Mouse (Mus musculus): ENCODE measurements around the gene Nynrin.

Nynrin gene

DNA sequence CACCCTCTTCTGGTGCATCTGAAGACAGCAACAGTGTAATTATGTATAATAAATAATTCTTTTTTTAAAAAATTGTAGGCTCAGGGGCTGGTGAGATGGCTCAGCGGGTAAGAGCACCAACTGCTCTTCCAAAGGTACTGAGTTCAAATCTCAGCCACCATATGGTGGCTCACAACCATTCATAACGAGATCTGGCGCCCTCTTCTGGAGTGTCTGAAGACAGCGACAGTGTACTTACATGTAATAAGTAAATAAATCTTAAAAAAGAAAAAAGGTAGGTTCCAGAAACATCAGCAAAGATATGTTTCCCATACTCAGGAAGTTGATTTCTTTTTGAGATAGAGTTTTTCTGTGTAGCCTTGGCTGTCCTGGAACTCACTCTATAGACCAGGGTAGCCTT, 11.0 kb upstream of the Nynrin start:
- no peak for DNase-seq

DNA sequence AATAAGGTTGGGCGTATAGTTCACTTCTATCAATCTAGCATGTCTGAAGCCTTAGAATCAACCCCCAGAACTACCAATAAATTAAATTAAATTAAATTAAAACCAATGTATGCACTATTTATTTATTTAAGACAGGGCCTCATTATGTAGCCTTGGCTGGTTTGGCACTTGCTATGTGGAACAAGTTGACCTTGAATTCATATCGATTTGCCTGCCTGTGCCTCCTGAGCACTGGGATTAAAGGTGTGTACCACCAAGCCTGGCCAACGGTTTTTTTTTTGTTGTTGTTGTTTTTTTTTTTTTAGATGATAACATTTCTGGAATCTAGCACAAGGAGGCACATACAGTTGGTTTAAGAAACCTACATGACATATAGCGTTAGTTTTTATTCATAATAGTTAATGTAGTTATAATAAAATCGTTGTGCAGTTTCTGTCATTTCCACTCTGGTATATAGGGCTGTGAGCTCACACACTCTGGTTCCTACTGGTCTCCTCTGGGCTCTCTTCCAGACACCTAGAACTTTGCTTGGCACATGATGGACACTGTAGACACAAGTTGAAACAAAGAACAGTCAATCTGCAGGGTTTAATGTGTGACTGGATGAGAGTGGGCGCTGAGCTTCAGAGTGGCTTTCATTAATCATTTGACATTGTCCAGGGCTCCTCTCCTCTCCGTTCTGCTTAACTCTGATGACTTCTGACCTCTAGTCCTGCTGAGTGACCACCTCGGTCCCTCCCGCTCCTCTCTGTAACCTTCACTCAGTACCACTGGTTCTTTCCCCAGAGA, 8.1 kb upstream of the Nynrin start:
- DNase-seq = no peak

- DNase-seq = no peak
Observed at GRCm38 (mm10) chr14:55850885-55851284, 2.9 kb upstream of the Nynrin start.

GRCm38 (mm10) chr14:55852646-55853551, 911 bp upstream of the Nynrin start:
- DNase-seq = peak; percentile 80

GRCm38 (mm10) chr14:55854406-55855100, 743 bp downstream of the Nynrin start:
- DNase-seq = peak; percentile 53

GRCm38 (mm10) chr14:55855101-55855561, 1.3 kb downstream of the Nynrin start:
- DNase-seq = no peak

GRCm38 (mm10) chr14:55857588-55857987, 3.8 kb downstream of the Nynrin start:
- DNase-seq = no peak

DNA sequence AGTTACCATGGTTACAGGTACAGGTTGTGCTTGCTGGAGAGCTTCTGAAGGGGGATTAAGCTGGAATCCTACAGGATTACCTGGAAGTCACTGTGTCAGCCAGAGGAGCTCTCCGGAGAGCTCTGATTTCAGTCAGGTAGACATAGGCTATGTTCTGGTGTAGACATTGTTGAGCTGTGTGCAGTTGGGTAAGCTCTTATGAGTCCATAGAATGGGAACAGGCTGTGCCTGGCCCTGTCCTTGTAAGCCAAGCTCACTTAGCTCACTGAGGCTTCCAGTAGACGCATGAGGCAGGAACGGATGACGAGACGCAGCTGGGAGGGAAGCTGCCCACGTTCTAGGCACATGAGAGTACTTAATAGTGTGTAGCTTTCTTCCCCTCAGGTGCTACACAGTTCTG, 8.4 kb downstream of the Nynrin start:
- DNase-seq = peak; percentile 50

DNA sequence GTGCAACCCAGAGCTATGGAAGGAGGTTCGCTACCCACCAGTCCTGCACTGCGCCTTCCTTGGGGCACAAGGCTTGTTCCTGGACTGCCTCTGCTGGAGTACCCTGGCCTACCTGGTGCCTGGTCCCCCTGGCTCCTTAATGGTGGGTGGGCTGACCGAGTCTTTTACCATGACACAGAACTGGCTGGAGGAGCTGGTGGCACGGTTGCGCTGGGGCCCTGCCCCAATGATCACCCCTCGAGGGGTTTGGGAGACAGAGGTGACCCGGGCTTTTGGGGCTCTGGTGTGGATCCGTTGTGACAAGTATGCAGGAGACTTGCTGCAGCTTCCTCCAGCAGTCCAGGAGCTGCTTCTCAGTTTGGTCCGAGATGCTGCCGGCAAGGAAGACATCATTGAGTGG, 9.2 kb downstream of the Nynrin start:
- DNase-seq = no peak

GRCm38 (mm10) chr14:55863773-55864172, 10.0 kb downstream of the Nynrin start:
- peak; percentile 77 for DNase-seq

- peak; percentile 77 for DNase-seq
Observed at GRCm38 (mm10) chr14:55866962-55867361, 13.2 kb downstream of the Nynrin start.

GRCm38 (mm10) chr14:55868230-55869026, 14.6 kb downstream of the Nynrin start:
- DNase-seq = no peak

GRCm38 (mm10) chr14:55869538-55869937, 15.7 kb downstream of the Nynrin start:
- no peak for DNase-seq

DNA sequence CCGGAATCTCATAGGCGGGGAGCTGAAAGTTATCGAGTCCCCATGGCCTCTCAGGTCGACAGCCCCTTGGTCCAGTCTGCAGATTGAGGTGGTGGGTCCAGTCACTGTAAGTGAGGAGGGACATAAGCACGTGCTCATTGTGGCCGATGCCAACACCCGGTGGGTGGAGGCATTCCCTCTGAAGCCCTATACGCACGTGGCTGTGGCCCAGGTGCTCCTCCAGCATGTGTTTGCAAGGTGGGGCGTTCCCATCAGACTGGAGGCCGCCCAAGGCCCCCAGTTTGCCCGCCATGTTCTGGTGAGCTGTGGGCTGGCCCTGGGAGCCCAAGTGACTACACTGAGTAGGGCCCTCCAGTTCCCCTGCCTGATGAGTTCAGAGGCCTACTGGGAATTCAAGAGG, 18.2 kb downstream of the Nynrin start:
- DNase-seq = no peak

DNA sequence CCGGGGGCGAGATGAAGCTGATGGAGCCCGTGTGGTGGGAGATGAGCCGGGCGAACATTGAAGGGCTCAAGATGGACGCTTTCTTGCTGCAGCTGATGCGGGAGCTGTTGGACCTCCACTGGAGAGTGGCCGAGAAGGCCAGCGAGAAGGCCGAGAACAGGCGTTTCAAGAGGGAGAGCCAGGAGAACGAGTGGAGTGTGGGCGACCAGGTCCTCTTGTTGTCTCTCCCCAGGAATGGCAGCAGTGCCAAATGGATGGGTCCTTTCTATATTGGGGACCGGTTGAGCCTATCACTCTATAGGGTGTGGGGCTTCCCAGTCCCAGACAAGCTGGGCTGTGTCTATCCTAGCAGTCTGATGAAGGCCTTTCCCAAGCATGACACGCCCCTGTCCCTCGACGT, 18.7 kb downstream of the Nynrin start:
- DNase-seq = no peak

DNA sequence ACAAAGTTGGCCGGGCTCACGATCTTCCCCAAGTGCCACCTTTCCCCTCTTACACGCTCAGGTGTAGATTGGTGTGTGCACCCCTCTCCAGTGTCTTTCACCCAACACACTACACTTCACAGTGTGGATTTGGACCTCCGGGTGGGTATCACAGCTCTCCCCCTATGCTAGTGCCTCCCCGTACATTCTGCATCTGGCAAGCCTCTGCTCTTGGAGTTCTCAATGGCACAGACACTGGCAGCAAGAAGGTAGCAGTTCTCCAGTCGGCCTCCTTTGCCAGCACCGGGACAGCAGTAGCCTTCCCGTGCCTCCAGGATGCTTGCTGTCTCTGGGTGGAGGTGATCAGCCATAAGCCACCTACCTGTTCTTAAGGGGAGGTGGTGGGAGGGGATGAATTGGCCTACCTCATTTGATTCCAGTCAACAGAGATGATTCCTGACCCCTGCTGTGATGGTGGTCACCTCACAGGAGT, 19.5 kb downstream of the Nynrin start:
- DNase-seq = no peak

DNA sequence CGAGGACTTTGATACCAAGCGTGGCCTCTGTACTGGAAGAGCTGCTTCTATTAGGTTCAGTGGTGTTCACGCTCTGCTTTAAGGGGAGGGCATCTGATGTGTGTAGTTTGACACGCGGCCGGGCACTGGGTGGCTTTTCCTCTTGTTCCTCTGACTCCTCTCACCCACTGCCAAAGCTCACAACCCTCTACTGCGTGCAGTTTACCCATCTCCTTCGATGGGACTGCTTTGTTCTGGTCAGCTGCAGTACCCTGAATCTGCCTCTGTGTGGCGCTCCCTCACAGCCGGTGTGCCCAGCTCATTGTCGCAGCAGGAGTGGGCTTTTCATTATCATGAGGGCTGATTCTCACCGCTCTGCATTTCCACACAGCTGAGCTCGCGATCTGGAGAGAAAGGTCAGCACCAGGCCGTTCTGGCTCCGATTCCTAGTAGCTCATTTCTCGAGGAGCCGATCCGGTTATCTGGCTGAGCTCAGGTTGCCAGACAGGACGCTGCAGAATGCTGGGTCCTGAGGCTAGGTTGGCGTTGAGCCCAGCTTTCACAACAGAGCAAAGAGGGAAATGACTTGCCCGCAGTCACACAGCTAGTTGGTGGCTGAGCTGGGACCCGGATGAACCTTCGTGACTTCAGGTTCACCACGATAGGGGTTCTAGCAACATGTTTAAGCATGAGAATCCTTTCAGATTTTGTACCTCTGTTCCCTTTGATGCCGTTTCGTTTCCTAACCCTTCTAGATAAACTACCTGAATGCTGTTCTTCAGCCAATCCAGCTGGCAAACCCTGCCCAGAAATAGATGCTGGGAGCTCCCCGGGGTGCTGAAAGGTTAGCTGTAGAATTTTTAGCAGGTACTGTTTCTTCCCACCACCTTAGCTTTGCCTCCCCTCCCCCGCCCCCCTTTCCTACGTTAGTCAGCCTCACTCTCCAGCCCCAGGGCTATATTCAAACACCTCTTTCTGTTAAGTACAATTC, 20.2 kb downstream of the Nynrin start:
- DNase-seq = peak; percentile 85

- DNase-seq = peak; percentile 13
Observed at GRCm38 (mm10) chr14:55877469-55878315, 23.9 kb downstream of the Nynrin start.

DNA sequence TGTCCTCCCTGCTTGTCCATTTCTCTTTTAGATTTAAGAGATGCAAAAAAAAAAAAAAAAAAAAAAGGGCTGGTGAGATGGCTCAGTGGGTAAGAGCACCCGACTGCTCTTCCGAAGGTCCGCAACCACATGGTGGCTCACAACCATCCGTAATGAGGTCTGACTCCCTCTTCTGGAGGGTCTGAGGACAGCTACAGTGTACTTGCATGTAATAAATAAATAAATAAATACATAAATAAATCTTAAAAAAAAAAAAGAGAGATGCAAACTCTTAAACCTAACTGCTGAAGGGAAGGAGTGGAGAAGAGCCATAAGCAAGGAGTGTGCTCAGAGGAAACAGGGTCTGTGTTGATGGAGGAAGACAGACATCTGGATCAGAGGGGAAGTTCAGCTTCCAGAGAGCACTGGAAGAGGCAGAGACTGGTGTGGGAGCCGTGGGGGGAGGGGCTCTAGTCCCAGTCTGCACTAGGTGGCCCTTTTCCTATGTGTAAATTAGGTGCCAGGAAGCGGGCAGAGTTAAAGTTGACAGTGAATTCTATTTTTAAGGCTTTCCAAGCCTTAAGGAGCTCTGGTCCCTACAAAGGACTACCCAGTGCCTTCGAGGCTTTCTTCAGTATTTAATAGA, 24.6 kb downstream of the Nynrin start:
- DNase-seq = peak; percentile 18
